In the genomic region with DNA sequence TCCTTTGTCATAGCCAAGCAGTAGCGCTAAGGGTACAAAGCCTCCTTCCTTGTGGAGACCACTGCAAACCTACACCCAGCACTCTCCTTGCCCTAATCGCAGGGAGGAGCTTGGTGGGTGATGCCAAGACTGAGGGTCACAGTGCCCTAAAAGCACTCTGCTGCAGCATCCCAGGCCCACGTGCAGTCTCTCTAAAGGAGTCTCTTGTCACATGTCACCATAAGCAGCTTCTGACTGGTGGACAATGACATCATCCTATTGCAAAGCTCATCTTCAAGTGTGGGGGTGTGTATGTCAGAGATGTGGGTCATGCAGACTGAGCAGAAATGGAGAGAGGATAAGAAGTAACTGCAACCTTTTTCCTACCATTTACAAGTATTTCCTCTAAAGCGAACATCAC, we compare ENCODE assay signal across 9 mouse cellular contexts. TPM values are rescaled to one million over a fixed set of nuclear protein-coding genes. Genes with fewer than 3 reads are reported as not detected.
DNase-seq lines count a peak whose midpoint lies in the region; TF ChIP-seq lines count a peak whose summit lies in the region.
"Had no signal": no experiment of that assay in that cellular context is flagged by ENCODE, and none has a peak within 500 bp of the region (broad histone marks: within the 10 kb centered on the region; RNA-seq: fewer than 3 reads in every experiment).

No protein-coding gene starts in this region.

- peak overlapping the region; percentile 93 for H3K27ac ChIP-seq in left cerebral cortex, adult 2 months
- H3K27ac ChIP-seq in thymus, adult 2 months (ENCODE audit: control insufficient read depth, insufficient read depth, low read length) = no peak overlapping the region
- H3K27ac ChIP-seq: limb, embryonic 12.5 days had no signal

- H3K36me3 ChIP-seq in thymus, adult 2 months (ENCODE audit: control insufficient read depth, insufficient read depth, low read length) = peaks cover 21% of the 10 kb centered on the region

- no peak for TF ChIP-seq CTCF in left cerebral cortex, adult 2 months (IDR thresholded peaks at IDR 0.05)
- no peak for TF ChIP-seq CTCF in thymus, adult 2 months (IDR thresholded peaks at IDR 0.05; ENCODE audit: borderline replicate concordance, control insufficient read depth, extremely low read depth, insufficient read depth, low read length, poor library complexity)

- 96% methylated on average over 4 of the region's 4 CpGs for WGBS in thymus, adult 2 months

- intact Hi-C loops in left cerebral cortex, adult 2 months (cut with DNase I) = no loop called here

- H3K4me3 ChIP-seq in left cerebral cortex, adult 2 months = peak overlapping the region; percentile 77
- no peak overlapping the region for H3K4me3 ChIP-seq in thymus, adult 2 months (ENCODE audit: control insufficient read depth, insufficient read depth, low read length)

- H3K27me3 ChIP-seq in thymus, adult 2 months (ENCODE audit: control insufficient read depth, insufficient read depth, low read length) = no peaks in the 10 kb centered on the region
- H3K27me3 ChIP-seq: limb, embryonic 12.5 days had no signal

- DNase-seq in layer of hippocampus, adult 8-10 months (ENCODE audit: low spot score in 2 of 2) = peak; percentile 45 to 72
- no peak for DNase-seq in layer of hippocampus, postnatal 25 days (ENCODE audit: extremely low spot score in 1 of 2, low spot score in 1 of 2)
- peak; percentile 50 to 53 for DNase-seq in cerebellum, postnatal 14 days
- DNase-seq in left cerebral cortex, adult 2 months (ENCODE audit: extremely low spot score in 1 of 2, low spot score in 2 of 2) = peak in 1 of 2 experiments; percentile 51
- peak; percentile 73 to 88 for DNase-seq in right cerebral cortex, postnatal 10 days (ENCODE audit: low spot score in 2 of 2)
- DNase-seq in thymus, postnatal 25 days = no peak
- no peak for DNase-seq in liver
- no peak for DNase-seq in thymus, adult 2 months

- TF ChIP-seq POLR2A in thymus, adult 2 months (IDR thresholded peaks at IDR 0.05; ENCODE audit: control insufficient read depth, extremely low read depth, insufficient read depth, low read length, poor library complexity) = no peak

- peaks cover 38% of the 10 kb centered on the region for H3K4me1 ChIP-seq in thymus, adult 2 months (replicated peaks; ENCODE audit: control insufficient read depth, insufficient read depth, low read length)

RNA-seq across cellular contexts. Expression of a gene that starts 3.9 kb away (rescaled TPM):
- total RNA-seq in layer of hippocampus, adult 8-10 months (2022) = 100 to 1,000 TPM in 1 of 4 experiments, 10 to 100 TPM in 3; 86.7 to 114 (median 92.3) TPM
- 10 to 100 TPM; 68.9 to 96.3 TPM for total RNA-seq in layer of hippocampus, postnatal 25 days (2021)
- 100 to 1,000 TPM; 112 to 129 TPM for total RNA-seq in left cerebral cortex, adult 2 months (2021)
- polyA plus RNA-seq in thymus, adult 2 months (2012; rRNA removed) = 109 and 123 TPM in 2 replicates

RNA-seq across cellular contexts. Expression of a gene that starts 39.1 kb away (rescaled TPM):
- total RNA-seq in layer of hippocampus, adult 8-10 months (2022) = 100 to 1,000 TPM in 2 of 4 experiments, 10 to 100 TPM in 2; 76.9 to 121 (median 99.5) TPM
- total RNA-seq in layer of hippocampus, postnatal 25 days (2021) = 10 to 100 TPM; 75.8 to 94.9 TPM
- total RNA-seq in left cerebral cortex, adult 2 months (2021) = 100 to 1,000 TPM in 1 of 2 experiments, 10 to 100 TPM in 1; 97.6 to 106 TPM
- polyA plus RNA-seq in thymus, adult 2 months (2012; rRNA removed) = 53.9 and 61.4 TPM in 2 replicates

RNA-seq across cellular contexts. Expression of a gene that starts 46.4 kb away (rescaled TPM):
- 1 to 10 TPM; 6.6 to 9.4 (median 8.1) TPM for total RNA-seq in layer of hippocampus, adult 8-10 months (2022)
- total RNA-seq in layer of hippocampus, postnatal 25 days (2021) = 1 to 10 TPM; 4.9 to 5.6 TPM
- total RNA-seq in left cerebral cortex, adult 2 months (2021) = 1 to 10 TPM; 3.7 to 4.4 TPM
- polyA plus RNA-seq in thymus, adult 2 months (2012; rRNA removed) = 10.4 and 11.1 TPM in 2 replicates

Comparison
In these comparisons a context has a peak if more than half of its experiments do, and no peak if none do; other contexts are left out.
1. DNase-seq: peak in layer of hippocampus, adult 8-10 months (2 of 2), cerebellum, postnatal 14 days (2 of 2) and right cerebral cortex, postnatal 10 days (2 of 2); none in layer of hippocampus, postnatal 25 days (0 of 2), thymus, postnatal 25 days (single experiment), liver (single experiment) and thymus, adult 2 months (single experiment).